Mouse (Mus musculus): ENCODE data around the gene Igdcc3. TPM values are rescaled to one million over a fixed set of nuclear protein-coding genes. Genes with fewer than 3 reads are reported as not detected.
"Not testable (repeated sequence)": the region's sequence is repeated elsewhere in the genome, so short reads cannot be mapped to it uniquely, and the experiment has no call there.

Igdcc3 gene
- polyA plus RNA-seq, 1 experiment from 2014 or later, result 0.22 TPM

DNA sequence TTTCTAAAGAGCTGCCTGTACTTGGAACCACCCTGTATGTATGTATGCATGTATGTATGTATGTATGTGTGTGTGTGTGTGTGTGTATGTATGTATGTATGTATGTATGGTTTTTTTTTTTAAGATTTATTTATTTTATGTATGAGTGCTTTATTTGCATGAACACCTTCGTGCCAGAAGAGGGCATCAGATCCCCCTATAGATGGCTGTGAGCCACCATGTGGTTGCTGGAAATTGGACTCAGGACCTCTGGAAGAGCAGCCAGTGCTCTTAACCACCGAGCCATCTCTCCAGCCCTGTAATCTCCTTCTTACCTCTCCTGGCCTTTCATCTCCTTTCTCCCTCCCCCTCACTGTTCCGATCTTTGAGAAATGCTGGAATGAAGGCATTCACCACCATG is 79.4 kb downstream of the Igdcc3 start:
- not testable (repeated sequence) for ATAC-seq; H3K4me3 ChIP-seq (ENCODE audit: low read depth, low read length); H3K27me3 ChIP-seq (replicated peaks; ENCODE audit: control insufficient read depth, insufficient read depth, low read length); H3K36me3 ChIP-seq (ENCODE audit: control insufficient read depth, insufficient read depth); H3K27ac ChIP-seq (ENCODE audit: low read depth, low read length); H3K4me2 ChIP-seq (replicated peaks; ENCODE audit: low read depth); H3K4me1 ChIP-seq (replicated peaks; ENCODE audit: control insufficient read depth, insufficient read depth, low read length); H3K9ac ChIP-seq (ENCODE audit: low read depth, low read length); H3K9me3 ChIP-seq (ENCODE audit: control insufficient read depth)
- WGBS, result 47% methylated on average over 3 of the region's 3 CpGs
- peak; percentile 56 for TF ChIP-seq CTCF (IDR thresholded peaks at IDR 0.05; ENCODE audit: low read depth)

DNA sequence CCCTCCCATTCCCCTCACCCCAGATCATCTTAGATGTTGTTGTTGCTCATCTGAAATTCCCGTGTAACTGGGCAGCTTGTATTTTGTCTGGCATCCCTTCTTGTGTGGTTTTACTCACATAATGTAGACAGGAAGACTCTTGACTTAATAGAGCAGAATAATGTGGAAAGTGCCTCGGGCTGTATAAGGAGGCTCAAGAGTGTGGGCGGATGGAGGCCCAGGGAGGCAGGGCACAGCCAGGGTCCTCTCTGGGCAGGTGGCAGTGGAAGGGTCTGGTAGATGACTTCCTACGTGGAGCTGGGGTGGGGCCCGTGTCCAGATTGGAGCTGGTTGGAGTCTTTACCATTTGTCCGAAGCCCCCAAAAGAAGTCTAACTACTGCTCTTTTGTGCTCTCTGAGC is 82.9 kb downstream of the Igdcc3 start:
- no peaks in the 10 kb centered on the region for H3K9me3 ChIP-seq (ENCODE audit: control insufficient read depth)
- WGBS, result 80% methylated on average over 6 of the region's 6 CpGs
- TF ChIP-seq CTCF (IDR thresholded peaks at IDR 0.05; ENCODE audit: low read depth), result no peak

DNA sequence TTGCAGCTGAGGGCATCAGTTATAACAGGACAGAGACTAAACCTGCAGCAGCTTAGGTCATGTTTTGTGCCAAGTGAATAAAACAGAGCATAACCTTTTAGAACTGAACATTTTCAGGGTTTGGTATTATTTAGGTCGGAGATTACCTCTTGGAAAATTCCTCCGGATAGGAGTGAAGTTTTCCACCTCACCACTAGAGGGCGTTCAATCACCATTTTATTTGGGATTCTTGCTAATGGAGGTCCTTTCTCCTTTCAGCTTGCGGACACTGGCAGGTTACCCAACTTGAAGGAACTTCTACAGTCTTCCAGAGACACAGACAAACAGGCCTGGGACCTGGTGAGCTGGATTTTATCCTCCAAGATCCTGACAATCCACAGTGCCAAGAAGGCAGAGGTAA is 84.8 kb downstream of the Igdcc3 start:
- Histone ChIP-seq H3K27ac (ENCODE audit: low read depth, low read length) (no peak overlapping the region), H3K9ac (ENCODE audit: low read depth, low read length) (no peak overlapping the region), H3K4me2 (replicated peaks; ENCODE audit: low read depth) (no peak overlapping the region), H3K4me1 (replicated peaks; ENCODE audit: control insufficient read depth, insufficient read depth, low read length) (no peaks in the 10 kb centered on the region), H3K9me3 (ENCODE audit: control insufficient read depth) (no peaks in the 10 kb centered on the region), H3K27me3 (replicated peaks; ENCODE audit: control insufficient read depth, insufficient read depth, low read length) (no peaks in the 10 kb centered on the region), H3K36me3 (ENCODE audit: control insufficient read depth, insufficient read depth) (peaks cover 25% of the 10 kb centered on the region), H3K4me3 (ENCODE audit: low read depth, low read length) (no peak overlapping the region)
- TF ChIP-seq CTCF (IDR thresholded peaks at IDR 0.05; ENCODE audit: low read depth), result peak; percentile 73
- no peak for ATAC-seq
- 43% methylated on average over 4 of the region's 4 CpGs for WGBS

More for the DNA sequence above, 82.9 kb downstream of the Igdcc3 start:
- H3K36me3 ChIP-seq (ENCODE audit: control insufficient read depth, insufficient read depth), result peaks cover 17% of the 10 kb centered on the region; the same call in 1 of the 2 replicates
- no peaks in the 10 kb centered on the region for H3K27me3 ChIP-seq (replicated peaks; ENCODE audit: control insufficient read depth, insufficient read depth, low read length)
- H3K27ac ChIP-seq (ENCODE audit: low read depth, low read length), result no peak overlapping the region
- no peak overlapping the region for H3K9ac ChIP-seq (ENCODE audit: low read depth, low read length)
- H3K4me2 ChIP-seq (replicated peaks; ENCODE audit: low read depth), result no peak overlapping the region
- H3K4me1 ChIP-seq (replicated peaks; ENCODE audit: control insufficient read depth, insufficient read depth, low read length), result no peaks in the 10 kb centered on the region
- no peak overlapping the region for H3K4me3 ChIP-seq (ENCODE audit: low read depth, low read length)
- ATAC-seq, result no peak

DNA sequence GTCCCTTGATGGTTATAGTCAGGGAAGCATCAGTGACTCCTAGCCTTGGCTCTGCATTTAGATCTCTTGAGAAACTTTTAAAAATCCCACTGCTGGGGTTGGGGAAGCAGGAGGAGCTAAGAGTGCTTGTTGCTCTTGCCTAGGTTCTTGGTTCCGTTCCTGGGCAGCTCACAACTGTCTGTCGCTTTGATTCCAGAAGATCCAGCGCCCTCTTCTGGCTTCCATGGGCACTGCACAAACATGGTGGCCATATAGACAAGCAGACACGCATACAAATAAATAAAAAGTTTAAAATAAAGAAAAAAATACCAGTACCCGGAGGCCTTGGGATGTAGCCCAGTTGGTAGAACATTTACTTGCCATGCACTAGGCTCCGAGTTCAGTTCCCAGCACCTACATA is 89.3 kb downstream of the Igdcc3 start:
- Histone ChIP-seq H3K27me3 (replicated peaks; ENCODE audit: control insufficient read depth, insufficient read depth, low read length) (no peaks in the 10 kb centered on the region), H3K4me2 (replicated peaks; ENCODE audit: low read depth) (no peak overlapping the region), H3K9me3 (ENCODE audit: control insufficient read depth) (no peaks in the 10 kb centered on the region), H3K9ac (ENCODE audit: low read depth, low read length) (no peak overlapping the region), H3K27ac (ENCODE audit: low read depth, low read length) (no peak overlapping the region), H3K36me3 (ENCODE audit: control insufficient read depth, insufficient read depth) (peaks cover 46% of the 10 kb centered on the region), H3K4me3 (ENCODE audit: low read depth, low read length) (no peak overlapping the region), H3K4me1 (replicated peaks; ENCODE audit: control insufficient read depth, insufficient read depth, low read length) (no peaks in the 10 kb centered on the region)
- 76% methylated on average over 6 of the region's 6 CpGs for WGBS
- ATAC-seq, result no peak; the same call in 1 of the 2 replicates
- peak; percentile 50 for TF ChIP-seq CTCF (IDR thresholded peaks at IDR 0.05; ENCODE audit: low read depth)

DNA sequence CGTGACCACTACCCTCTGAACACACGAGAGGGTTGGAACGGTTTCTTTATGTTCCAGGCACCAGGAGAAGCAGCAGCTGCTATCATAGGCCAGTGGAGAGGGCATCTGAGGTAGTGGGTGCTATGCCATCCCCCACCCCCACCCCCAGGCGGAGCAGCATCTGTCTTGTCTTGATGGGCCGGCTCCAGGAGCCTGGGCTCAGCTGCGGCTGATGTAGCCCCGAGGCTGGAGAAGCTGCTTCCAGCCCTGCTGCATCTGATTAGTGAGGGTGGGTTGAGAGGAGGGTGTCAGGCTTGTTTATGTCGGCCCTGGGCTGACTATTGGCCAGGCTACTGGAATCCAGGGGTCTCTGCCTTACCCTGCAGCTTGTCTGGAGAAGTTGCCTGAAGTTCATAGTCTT is 90.3 kb downstream of the Igdcc3 start:
- Histone ChIP-seq H3K4me1 (replicated peaks; ENCODE audit: control insufficient read depth, insufficient read depth, low read length) (no peaks in the 10 kb centered on the region), H3K27me3 (replicated peaks; ENCODE audit: control insufficient read depth, insufficient read depth, low read length) (no peaks in the 10 kb centered on the region), H3K9ac (ENCODE audit: low read depth, low read length) (no peak overlapping the region), H3K9me3 (ENCODE audit: control insufficient read depth) (no peaks in the 10 kb centered on the region), H3K27ac (ENCODE audit: low read depth, low read length) (no peak overlapping the region), H3K36me3 (ENCODE audit: control insufficient read depth, insufficient read depth) (peaks cover 45% of the 10 kb centered on the region), H3K4me3 (ENCODE audit: low read depth, low read length) (no peak overlapping the region), H3K4me2 (replicated peaks; ENCODE audit: low read depth) (no peak overlapping the region)
- ATAC-seq, result no peak
- no peak for TF ChIP-seq CTCF (IDR thresholded peaks at IDR 0.05; ENCODE audit: low read depth)
- 76% methylated on average over 8 of the region's 8 CpGs for WGBS

DNA sequence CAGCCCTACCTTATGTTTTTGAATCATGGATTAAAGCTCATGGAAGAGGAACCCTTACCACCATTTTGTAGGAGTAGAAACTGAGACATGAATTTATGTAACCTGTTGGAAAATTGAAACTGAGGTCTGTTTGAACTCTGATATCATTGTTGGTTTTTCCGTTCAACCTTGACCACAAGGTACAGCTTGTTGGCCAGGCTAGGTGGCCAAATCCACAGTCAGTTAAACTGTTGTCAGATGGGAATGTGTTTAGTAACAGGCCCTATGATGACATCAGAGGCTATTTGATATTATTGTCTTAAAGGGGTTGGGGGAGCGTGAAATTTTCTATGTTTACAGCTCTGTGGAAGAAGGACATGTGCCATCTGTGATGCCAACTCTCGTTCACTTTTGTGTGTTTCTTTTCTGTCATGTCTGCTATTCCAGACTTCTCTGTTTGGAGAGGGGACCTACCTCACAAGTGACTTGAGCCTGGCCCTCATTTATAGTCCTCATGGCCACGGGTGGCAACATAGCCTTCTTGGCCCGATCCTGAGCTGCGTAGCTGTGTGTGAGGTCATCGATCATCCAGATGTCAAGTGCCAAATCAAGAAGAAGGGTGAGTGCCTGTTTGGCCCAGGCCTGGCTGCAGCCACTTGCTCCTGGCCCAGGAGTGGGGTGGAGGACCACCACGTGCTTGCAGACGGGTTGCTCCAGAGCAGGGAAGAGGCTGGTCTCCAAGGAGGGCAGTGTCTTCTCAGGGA is 92.4 kb downstream of the Igdcc3 start:
- Histone ChIP-seq H3K9me3 (ENCODE audit: control insufficient read depth) (no peaks in the 10 kb centered on the region), H3K27ac (ENCODE audit: low read depth, low read length) (no peak overlapping the region), H3K9ac (ENCODE audit: low read depth, low read length) (no peak overlapping the region), H3K4me2 (replicated peaks; ENCODE audit: low read depth) (no peak overlapping the region), H3K36me3 (ENCODE audit: control insufficient read depth, insufficient read depth) (peaks cover 52% of the 10 kb centered on the region), H3K4me3 (ENCODE audit: low read depth, low read length) (no peak overlapping the region), H3K4me1 (replicated peaks; ENCODE audit: control insufficient read depth, insufficient read depth, low read length) (no peaks in the 10 kb centered on the region), H3K27me3 (replicated peaks; ENCODE audit: control insufficient read depth, insufficient read depth, low read length) (no peaks in the 10 kb centered on the region)
- WGBS, result 85% methylated on average over 9 of the region's 9 CpGs
- ATAC-seq, result no peak
- TF ChIP-seq CTCF (IDR thresholded peaks at IDR 0.05; ENCODE audit: low read depth), result no peak

All from intestine, postnatal 0 days (tissue).